Mouse (Mus musculus) lung, adult 2 months (tissue): ENCODE results near the gene Prkar2a. TPM values are rescaled to one million over a fixed set of nuclear protein-coding genes. Genes with fewer than 3 reads are reported as not detected.

Experiments
- DNase-seq: peaks from one replicate; pipeline ENCODE4 v3.0.0; 2022
- H3K4me1 ChIP-seq: fragments of 200-500 bp; 2 replicates; pipeline ENCODE4 v1.6.1; 2011; ENCODE audit warnings: low read length; ENCODE audit not compliant: control insufficient read depth, insufficient read depth
- H3K4me3 ChIP-seq: fragments of 200-500 bp; replicated peaks from 2 replicates; pipeline ENCODE3; 2011; ENCODE audit warnings: low read depth, mild to moderate bottlenecking, control low read depth, low read length; ENCODE audit errors: extremely low read depth
- CTCF ChIP-seq: fragments of 200-500 bp; IDR thresholded peaks from 2 replicates; pipeline ENCODE4 v1.5.1; 2011; ENCODE audit warnings: mild to moderate bottlenecking, low read length, control low read depth; ENCODE audit not compliant: insufficient read depth
- POLR2A ChIP-seq: fragments of 200-500 bp; IDR thresholded peaks from 2 replicates; pipeline ENCODE4 v1.6.1; 2011; ENCODE audit warnings: low read depth, mild to moderate bottlenecking, control low read depth, low read length, borderline replicate concordance; ENCODE audit errors: extremely low read depth
- WGBS: fragments of 180-500 bp; shearing (Covaris S2); methylation state at CpG from one replicate; pipeline ENCODE4 v1.1.7; 2018; 5-methylcytosine and 5-hydroxymethylcytosine counted together
- polyA plus RNA-seq: library from polyadenylated mRNA; depleted of rRNA; stranded (reverse); fragments of >200 nt; gene quantifications from 2 replicates; pipeline ENCODE4 v1.2.3, GENCODE M21; 2012

Prkar2a gene
- polyA plus RNA-seq, 1 experiment = 26.1 TPM

DNA sequence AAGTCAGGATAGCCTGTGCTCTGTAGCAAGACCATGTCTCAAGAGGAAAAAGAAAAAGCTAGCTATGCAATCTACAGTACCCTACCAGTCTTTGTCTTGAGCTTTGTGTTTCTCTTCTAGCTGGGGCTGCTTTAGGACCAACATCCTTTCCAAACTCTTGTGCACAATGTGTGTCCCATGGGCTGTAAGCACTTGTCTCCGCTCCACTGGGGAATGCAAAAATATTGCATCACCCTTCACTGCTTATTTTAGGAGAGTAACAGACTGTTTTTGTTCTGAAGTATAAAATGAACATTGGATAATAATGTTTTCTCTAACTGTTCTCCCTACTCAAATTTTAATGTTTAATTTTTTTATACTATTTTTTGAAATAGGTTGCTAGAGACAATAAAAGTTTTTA is 97.4 kb downstream of the Prkar2a start:
- WGBS = 23% methylated on average over 1 of the region's 1 CpGs
- DNase-seq = no peak
- no peak for TF ChIP-seq CTCF
- TF ChIP-seq POLR2A = no peak
- peak overlapping the region; percentile 9 for H3K4me3 ChIP-seq
- H3K4me1 ChIP-seq = peaks cover 31% of the 10 kb centered on the region

DNA sequence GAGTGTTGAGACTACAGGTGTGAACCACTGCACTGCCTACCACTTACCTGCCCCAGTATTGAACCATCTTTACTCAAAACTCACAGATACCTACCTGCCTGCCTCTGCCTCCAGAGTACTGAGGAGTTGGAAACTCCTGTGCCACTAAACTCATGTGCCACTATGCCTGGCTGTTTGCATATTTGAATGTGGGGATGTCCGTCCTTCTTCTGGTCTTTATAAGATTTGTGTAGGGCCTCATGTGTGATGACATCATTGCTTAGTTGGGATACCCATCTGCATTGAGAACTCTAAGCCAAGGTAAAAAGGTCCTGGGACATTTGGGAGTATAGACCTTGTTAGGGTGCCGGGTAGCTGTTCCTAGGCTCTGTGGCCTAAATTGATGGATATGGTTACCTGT is 98.0 kb downstream of the Prkar2a start:
- 76% methylated on average over 2 of the region's 2 CpGs for WGBS
- no peak for TF ChIP-seq POLR2A
- no peak for TF ChIP-seq CTCF
- DNase-seq = no peak
- Histone ChIP-seq H3K4me3 (no peak overlapping the region), H3K4me1 (peaks cover 32% of the 10 kb centered on the region)

DNA sequence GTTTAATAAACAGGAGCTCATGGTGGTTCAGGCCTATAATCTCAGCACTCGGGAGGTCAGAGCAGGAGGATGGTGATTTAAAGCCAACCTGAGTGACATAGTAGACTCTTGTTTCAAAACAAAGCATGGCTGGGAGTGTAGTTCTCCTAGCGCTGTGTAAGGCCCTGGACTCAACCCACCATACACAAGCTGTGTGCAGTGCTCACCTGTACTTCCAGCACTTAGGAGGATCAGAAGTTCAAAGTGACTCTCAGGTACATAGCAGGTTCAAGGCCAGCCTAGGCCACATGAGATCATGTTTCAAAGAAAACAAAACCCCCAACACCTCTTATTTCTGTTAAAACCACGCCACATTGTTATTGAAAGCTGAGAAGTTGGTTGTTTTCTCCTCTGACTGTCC is 99.6 kb downstream of the Prkar2a start:
- no peak for DNase-seq
- Histone ChIP-seq H3K4me3 (no peak overlapping the region), H3K4me1 (peaks cover 40% of the 10 kb centered on the region)
- TF ChIP-seq CTCF = no peak
- no peak for TF ChIP-seq POLR2A
- WGBS = 70% methylated on average over 3 of the region's 3 CpGs

DNA sequence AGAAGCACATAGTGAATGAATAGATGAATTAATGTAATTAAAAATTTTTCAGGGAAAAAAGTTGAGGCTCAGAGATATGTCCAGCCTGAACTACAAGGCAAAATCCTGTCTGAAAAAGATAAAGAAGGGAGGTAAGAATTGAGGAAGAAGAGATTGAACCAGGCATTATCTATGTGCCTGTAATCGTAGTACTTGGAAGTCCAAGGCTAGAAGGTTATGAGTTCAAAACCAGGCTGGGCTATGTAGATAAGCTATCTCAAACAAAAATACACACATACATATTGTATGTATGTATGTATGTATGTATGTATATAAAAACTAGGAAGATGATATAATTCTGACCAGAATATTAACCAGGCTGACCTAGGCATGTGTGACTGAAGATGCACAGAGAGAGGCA is 103.2 kb downstream of the Prkar2a start:
- no peak for TF ChIP-seq CTCF
- no peak for TF ChIP-seq POLR2A
- no peak overlapping the region for H3K4me3 ChIP-seq
- DNase-seq = no peak
- 65% methylated on average over 1 of the region's 1 CpGs for WGBS
- H3K4me1 ChIP-seq = peaks cover 36% of the 10 kb centered on the region

DNA sequence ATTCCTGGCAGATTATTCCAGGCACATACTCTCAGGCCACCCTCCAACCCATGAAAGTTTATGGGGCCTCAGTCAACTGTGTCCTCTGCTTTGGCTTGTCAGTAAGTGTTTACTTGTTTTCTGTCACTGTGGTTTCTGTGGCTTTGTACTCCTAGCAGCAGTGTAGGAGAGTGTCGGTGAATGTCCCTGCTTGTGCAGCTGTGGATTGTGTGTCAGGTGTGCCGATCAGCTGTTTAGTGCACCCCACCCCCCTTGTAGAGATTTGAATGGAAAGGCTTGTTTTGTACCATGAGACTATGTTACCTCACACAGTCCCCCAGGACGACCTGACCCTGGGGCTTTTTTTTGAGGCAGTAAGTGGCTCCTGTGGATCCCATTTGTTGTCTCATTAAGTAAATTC is 103.6 kb downstream of the Prkar2a start:
- TF ChIP-seq CTCF (no peak), POLR2A (no peak)
- 37% methylated on average over 3 of the region's 3 CpGs for WGBS
- DNase-seq = no peak
- H3K4me3 ChIP-seq = no peak overlapping the region
- peaks cover 33% of the 10 kb centered on the region for H3K4me1 ChIP-seq

DNA sequence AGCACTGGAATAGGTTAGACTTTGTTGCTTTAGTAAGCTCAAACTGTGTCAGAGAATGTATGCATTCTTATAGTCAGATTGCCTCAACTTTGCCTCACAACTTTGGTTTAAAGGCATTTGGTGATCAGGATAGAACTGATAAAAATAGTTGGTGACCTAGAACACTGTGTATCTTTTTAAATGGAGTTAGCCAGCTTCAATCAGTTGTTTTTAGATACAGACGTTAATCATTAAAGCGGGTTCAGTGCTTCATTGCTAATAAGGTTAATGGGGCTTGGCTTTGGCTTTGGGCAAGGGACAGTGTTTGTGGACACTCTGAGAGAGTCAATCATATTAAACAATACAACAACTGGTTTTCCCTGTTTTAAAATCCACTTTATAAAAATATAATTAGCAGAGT is 106.2 kb downstream of the Prkar2a start:
- WGBS = 53% methylated on average over 2 of the region's 2 CpGs
- Histone ChIP-seq H3K4me3 (no peak overlapping the region), H3K4me1 (peaks cover 26% of the 10 kb centered on the region)
- TF ChIP-seq CTCF (no peak), POLR2A (no peak)
- DNase-seq = no peak

DNA sequence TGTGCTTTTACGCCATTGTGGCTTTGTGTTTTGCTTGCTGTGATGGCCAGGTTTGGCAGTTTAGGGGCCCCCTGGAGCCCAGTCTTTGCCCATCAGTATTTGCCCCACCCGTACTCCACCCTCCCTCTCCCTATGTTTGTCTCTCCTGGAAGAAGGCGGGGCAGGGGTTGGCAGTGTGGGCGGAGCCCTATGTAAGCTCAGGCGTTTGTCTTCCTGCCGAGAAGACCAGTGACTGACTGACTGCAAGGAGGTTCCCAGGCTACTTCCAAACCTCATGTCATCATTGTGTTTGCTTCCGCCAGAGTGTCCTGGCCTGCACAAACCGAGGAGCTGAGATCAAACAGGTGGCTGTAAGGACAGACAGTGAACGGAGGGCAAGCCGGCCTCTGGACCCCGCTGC is 106.6 kb downstream of the Prkar2a start:
- no peak for TF ChIP-seq CTCF
- TF ChIP-seq POLR2A = peak; percentile 57; the same call in 1 of the 2 replicates
- WGBS = 29% methylated on average over 11 of the region's 11 CpGs
- H3K4me3 ChIP-seq = peak overlapping the region; percentile 23
- peak; percentile 70 for DNase-seq
- peaks cover 23% of the 10 kb centered on the region for H3K4me1 ChIP-seq

DNA sequence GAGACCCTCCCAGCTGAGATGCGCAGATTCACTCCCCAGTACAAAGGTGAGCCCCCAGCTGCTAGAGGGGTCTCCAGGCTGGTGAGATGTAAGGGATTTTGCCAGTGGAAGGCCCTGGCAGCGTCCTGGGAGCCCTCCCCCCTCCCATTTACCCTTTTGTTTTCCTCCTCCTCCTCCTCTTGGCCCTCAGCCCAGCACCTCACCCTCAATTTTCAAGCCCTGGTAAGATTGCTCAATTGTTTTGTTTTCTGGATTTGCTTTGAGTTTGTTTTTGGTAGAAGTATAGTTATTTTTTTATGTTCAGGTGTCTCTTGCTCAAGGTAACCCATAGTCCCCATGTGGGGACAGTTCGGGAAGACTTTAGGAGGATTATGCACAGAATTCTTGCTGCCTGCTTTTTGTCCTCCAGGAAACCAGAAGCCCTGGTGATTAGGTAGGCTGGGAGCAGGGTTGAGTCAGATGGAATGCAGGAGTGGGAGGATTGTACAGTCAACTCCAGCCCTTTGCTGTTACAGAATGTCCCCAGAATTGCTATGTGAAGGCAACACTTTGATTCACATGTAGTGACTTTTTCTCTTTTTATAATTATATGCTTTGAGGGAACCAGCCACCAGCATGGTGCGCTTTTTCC is 107.4 kb downstream of the Prkar2a start:
- Histone ChIP-seq H3K4me1 (peaks cover 20% of the 10 kb centered on the region), H3K4me3 (peak overlapping the region; percentile 23)
- WGBS = 60% methylated on average over 4 of the region's 4 CpGs
- peak; percentile 42 for DNase-seq
- TF ChIP-seq POLR2A (no peak), CTCF (no peak)

DNA sequence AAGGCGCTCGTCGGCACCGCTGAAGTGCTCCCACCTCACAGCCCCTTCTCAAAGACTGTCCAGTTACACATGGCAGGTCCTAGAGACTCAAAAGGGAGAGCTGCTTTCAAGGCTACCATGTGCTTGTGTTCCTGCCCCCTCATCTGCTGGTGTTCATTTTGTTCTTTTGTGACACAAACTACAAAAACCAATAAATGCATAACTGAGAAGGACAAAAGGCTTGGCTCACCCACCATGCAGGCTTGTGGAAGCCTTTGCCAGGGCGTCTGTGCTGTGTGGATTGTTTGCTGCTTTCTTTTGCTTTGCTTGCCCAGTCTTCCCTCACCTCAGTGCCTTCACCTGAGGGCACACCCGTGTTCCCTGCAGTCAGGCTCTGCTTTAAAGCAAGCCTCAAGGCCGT is 108.4 kb downstream of the Prkar2a start:
- no peak for TF ChIP-seq POLR2A
- no peak for TF ChIP-seq CTCF
- 71% methylated on average over 7 of the region's 7 CpGs for WGBS
- no peak overlapping the region for H3K4me3 ChIP-seq
- H3K4me1 ChIP-seq = peaks cover 17% of the 10 kb centered on the region
- no peak for DNase-seq

DNA sequence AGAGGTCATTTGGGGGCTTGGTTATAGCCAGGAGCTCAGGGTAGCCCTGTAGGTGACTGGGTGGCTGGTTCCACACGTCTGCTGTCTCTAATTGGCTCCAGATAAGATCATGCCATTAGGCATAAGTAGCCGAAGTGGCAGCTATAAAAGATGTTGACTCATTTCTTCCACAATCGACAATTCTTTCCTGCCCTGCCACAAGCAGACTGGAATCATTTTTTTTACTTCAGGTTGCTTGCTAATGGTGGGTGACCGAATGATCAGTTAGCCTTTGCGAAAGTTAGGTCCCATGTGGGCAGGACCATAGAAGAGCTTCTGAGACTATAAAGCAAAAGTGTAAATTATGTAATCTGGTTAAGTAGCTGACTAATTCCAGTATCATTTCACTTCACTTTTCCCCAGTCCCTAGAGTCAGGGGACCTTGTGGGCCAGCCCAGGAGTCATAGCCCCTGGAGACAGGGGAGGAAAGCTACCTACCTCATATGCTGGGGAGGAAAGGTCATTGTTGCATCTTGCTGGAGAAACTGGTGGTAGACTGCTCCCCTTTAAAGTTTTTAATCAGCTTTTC is 109.5 kb downstream of the Prkar2a start:
- Histone ChIP-seq H3K4me1 (peaks cover 10% of the 10 kb centered on the region), H3K4me3 (no peak overlapping the region)
- DNase-seq = no peak
- no peak for TF ChIP-seq POLR2A
- WGBS = 55% methylated on average over 5 of the region's 5 CpGs
